Mouse (Mus musculus): ENCODE results near the gene Gltpd2. TPM values are rescaled to one million over a fixed set of nuclear protein-coding genes. Genes with fewer than 3 reads are reported as not detected.
A peak's percentile ranks its signal among the peaks of the same experiment; 100 is the strongest.
"Not testable (repeated sequence)": the region's sequence is repeated elsewhere in the genome, so short reads cannot be mapped to it uniquely, and the experiment has no call there.

The Gltpd2 gene
- polyA plus RNA-seq, 1 experiment from 2014 or later: 0.15 TPM

GRCm38 (mm10) chr11:70524782-70525181 lies 5.8 kb downstream of the Gltpd2 start:
- Histone ChIP-seq H3K27me3 (ENCODE audit: low read depth, poor library complexity, severe bottlenecking) (peaks cover 10% of the 10 kb centered on the region; the same call in 1 of the 2 replicates), H3K9me3 (replicated peaks) (no peaks in the 10 kb centered on the region), H3K4me1 (peaks cover 23% of the 10 kb centered on the region), H3K27ac (replicated peaks) (peak overlapping the region; percentile 72), H3K4me3 (peak overlapping the region; percentile 80), H3K36me3 (peaks cover 36% of the 10 kb centered on the region)
- DNase-seq (ENCODE audit: low spot score): no peak
- WGBS: 7% methylated on average over 8 of the region's 8 CpGs

- Histone ChIP-seq H3K27ac (replicated peaks) (peak within 1 kb of the TSS; percentile 88), H3K4me1 (peaks cover 18% of the 10 kb centered on the region), H3K27me3 (ENCODE audit: low read depth, poor library complexity, severe bottlenecking) (peaks cover 6% of the 10 kb centered on the region; the same call in 1 of the 2 replicates), H3K4me3 (peak within 1 kb of the TSS; percentile 80), H3K9me3 (replicated peaks) (no peaks in the 10 kb centered on the region), H3K36me3 (peaks cover 36% of the 10 kb centered on the region)
- peak; percentile 91 for DNase-seq (ENCODE audit: low spot score)
- WGBS: under 1% methylated on average over 25 of the region's 26 CpGs
These were observed 6.2 kb downstream of the Gltpd2 start, which contains the start of gene Psmb6 for GRCm38 (mm10) chr11:70525184-70525678. Gene Psmb6, plus strand, starts transcription at chr11:70525367.

- Histone ChIP-seq H3K27me3 (ENCODE audit: low read depth, poor library complexity, severe bottlenecking) (peaks cover 2% of the 10 kb centered on the region; the same call in 1 of the 2 replicates), H3K4me1 (peaks cover 13% of the 10 kb centered on the region), H3K9me3 (replicated peaks) (no peaks in the 10 kb centered on the region), H3K4me3 (peak overlapping the region; percentile 80), H3K36me3 (peaks cover 36% of the 10 kb centered on the region), H3K27ac (replicated peaks) (peak overlapping the region; percentile 88)
- WGBS: 3% methylated on average over 12 of the region's 12 CpGs
- DNase-seq (ENCODE audit: low spot score): no peak
These were observed 6.7 kb downstream of the Gltpd2 start for GRCm38 (mm10) chr11:70525726-70526125.

GRCm38 (mm10) chr11:70526211-70526610 lies 7.2 kb downstream of the Gltpd2 start:
- DNase-seq (ENCODE audit: low spot score): no peak
- peak overlapping the region; percentile 80 for H3K4me3 ChIP-seq
- no peaks in the 10 kb centered on the region for H3K27me3 ChIP-seq (ENCODE audit: low read depth, poor library complexity, severe bottlenecking)
- peaks cover 36% of the 10 kb centered on the region for H3K36me3 ChIP-seq
- H3K4me1 ChIP-seq: peaks cover 13% of the 10 kb centered on the region
- WGBS: 93% methylated on average over 12 of the region's 12 CpGs
- 0 out of 2 replicates have a peak overlapping the region, but pooled peaks have one; percentile 88 for H3K27ac ChIP-seq (replicated peaks)
- no peaks in the 10 kb centered on the region for H3K9me3 ChIP-seq (replicated peaks)

- 89% methylated on average over 7 of the region's 7 CpGs for WGBS
- H3K36me3 ChIP-seq: peaks cover 36% of the 10 kb centered on the region
- no peak for DNase-seq (ENCODE audit: low spot score)
- no peaks in the 10 kb centered on the region for H3K9me3 ChIP-seq (replicated peaks)
- no peak overlapping the region for H3K4me3 ChIP-seq
- H3K27ac ChIP-seq (replicated peaks): no peak overlapping the region
- H3K27me3 ChIP-seq (ENCODE audit: low read depth, poor library complexity, severe bottlenecking): no peaks in the 10 kb centered on the region
- peaks cover 13% of the 10 kb centered on the region for H3K4me1 ChIP-seq
These were observed 9.6 kb downstream of the Gltpd2 start for GRCm38 (mm10) chr11:70528610-70529009.

- H3K27ac ChIP-seq (replicated peaks); H3K27me3 ChIP-seq (ENCODE audit: low read depth, poor library complexity, severe bottlenecking); H3K4me1 ChIP-seq; H3K4me3 ChIP-seq; DNase-seq (ENCODE audit: low spot score); H3K9me3 ChIP-seq (replicated peaks): not testable (repeated sequence)
- 78% methylated on average over 2 of the region's 2 CpGs for WGBS
- H3K36me3 ChIP-seq: peaks cover 34% of the 10 kb centered on the region
These were observed 12.1 kb downstream of the Gltpd2 start for GRCm38 (mm10) chr11:70531065-70531464.

GRCm38 (mm10) chr11:70532839-70533238 lies 13.8 kb downstream of the Gltpd2 start, which contains the start of gene Gm40193:
Gene Gm40193, minus strand, starts transcription at chr11:70532939.
- no peak for DNase-seq (ENCODE audit: low spot score)
- WGBS: 79% methylated on average over 6 of the region's 6 CpGs
- Histone ChIP-seq H3K4me1 (no peaks in the 10 kb centered on the region), H3K4me3 (no peak within 1 kb of the TSS), H3K9me3 (replicated peaks) (no peaks in the 10 kb centered on the region), H3K36me3 (peaks cover 17% of the 10 kb centered on the region), H3K27me3 (ENCODE audit: low read depth, poor library complexity, severe bottlenecking) (no peaks in the 10 kb centered on the region), H3K27ac (replicated peaks) (no peak within 1 kb of the TSS)

GRCm38 (mm10) chr11:70539423-70539822 lies 20.4 kb downstream of the Gltpd2 start:
- Histone ChIP-seq H3K27ac (replicated peaks) (peak overlapping the region; percentile 81; the same call in 1 of the 2 replicates), H3K4me3 (peak overlapping the region; percentile 73), H3K36me3 (no peaks in the 10 kb centered on the region), H3K9me3 (replicated peaks) (no peaks in the 10 kb centered on the region), H3K4me1 (peaks cover 15% of the 10 kb centered on the region), H3K27me3 (ENCODE audit: low read depth, poor library complexity, severe bottlenecking) (peaks cover 35% of the 10 kb centered on the region)
- 24% methylated on average over 9 of the region's 9 CpGs for WGBS
- DNase-seq (ENCODE audit: low spot score): no peak

- WGBS: under 1% methylated on average over 65 of the region's 65 CpGs
- Histone ChIP-seq H3K9me3 (replicated peaks) (no peaks in the 10 kb centered on the region), H3K27ac (replicated peaks) (peak within 1 kb of the TSS; percentile 81), H3K36me3 (no peaks in the 10 kb centered on the region), H3K4me3 (peak within 1 kb of the TSS; percentile 73), H3K4me1 (peaks cover 15% of the 10 kb centered on the region), H3K27me3 (ENCODE audit: low read depth, poor library complexity, severe bottlenecking) (peaks cover 35% of the 10 kb centered on the region)
- peak; percentile 86 for DNase-seq (ENCODE audit: low spot score)
These were observed 21.0 kb downstream of the Gltpd2 start, which contains the start of gene Pld2 for GRCm38 (mm10) chr11:70539877-70540587. Gene Pld2, plus strand, starts transcription at chr11:70540064.

GRCm38 (mm10) chr11:70540928-70541327 lies 21.9 kb downstream of the Gltpd2 start:
- H3K4me3 ChIP-seq: peak overlapping the region; percentile 73
- H3K27me3 ChIP-seq (ENCODE audit: low read depth, poor library complexity, severe bottlenecking): peaks cover 35% of the 10 kb centered on the region

GRCm38 (mm10) chr11:70541415-70541814 lies 22.4 kb downstream of the Gltpd2 start:
- H3K9me3 ChIP-seq (replicated peaks): no peaks in the 10 kb centered on the region
- WGBS: 75% methylated on average over 5 of the region's 5 CpGs
- DNase-seq (ENCODE audit: low spot score): no peak
- H3K27ac ChIP-seq (replicated peaks): no peak overlapping the region
- peaks cover 35% of the 10 kb centered on the region for H3K27me3 ChIP-seq (ENCODE audit: low read depth, poor library complexity, severe bottlenecking)
- peaks cover 15% of the 10 kb centered on the region for H3K4me1 ChIP-seq
- no peaks in the 10 kb centered on the region for H3K36me3 ChIP-seq
- H3K4me3 ChIP-seq: no peak overlapping the region

More at GRCm38 (mm10) chr11:70540928-70541327, 21.9 kb downstream of the Gltpd2 start:
- Histone ChIP-seq H3K27ac (replicated peaks) (no peak overlapping the region), H3K9me3 (replicated peaks) (no peaks in the 10 kb centered on the region), H3K36me3 (no peaks in the 10 kb centered on the region), H3K4me1 (peaks cover 15% of the 10 kb centered on the region)
- 89% methylated on average over 7 of the region's 7 CpGs for WGBS
- no peak for DNase-seq (ENCODE audit: low spot score)

GRCm38 (mm10) chr11:70544496-70544895 lies 25.5 kb downstream of the Gltpd2 start:
- H3K4me3 ChIP-seq: no peak overlapping the region
- DNase-seq (ENCODE audit: low spot score): no peak
- H3K27me3 ChIP-seq (ENCODE audit: low read depth, poor library complexity, severe bottlenecking): peaks cover 24% of the 10 kb centered on the region
- no peaks in the 10 kb centered on the region for H3K36me3 ChIP-seq
- H3K9me3 ChIP-seq (replicated peaks): no peaks in the 10 kb centered on the region
- H3K4me1 ChIP-seq: peaks cover 13% of the 10 kb centered on the region
- WGBS: 75% methylated on average over 7 of the region's 7 CpGs
- no peak overlapping the region for H3K27ac ChIP-seq (replicated peaks)

- H3K4me1 ChIP-seq: 0 out of 2 replicates have a peak, but pooled peaks cover 9% of the 10 kb centered on the region
- WGBS: 91% methylated on average over 8 of the region's 8 CpGs
- H3K27ac ChIP-seq (replicated peaks): no peak overlapping the region
- no peaks in the 10 kb centered on the region for H3K9me3 ChIP-seq (replicated peaks)
- no peak overlapping the region for H3K4me3 ChIP-seq
- DNase-seq (ENCODE audit: low spot score): no peak
- no peaks in the 10 kb centered on the region for H3K36me3 ChIP-seq
- peaks cover 6% of the 10 kb centered on the region; the same call in 1 of the 2 replicates for H3K27me3 ChIP-seq (ENCODE audit: low read depth, poor library complexity, severe bottlenecking)
These were observed 32.5 kb downstream of the Gltpd2 start for GRCm38 (mm10) chr11:70551526-70551925.
